Mouse (Mus musculus) gastrocnemius, adult 8-10 months (tissue): ENCODE measurements around the gene Igfbp2. TPM values are rescaled to one million over a fixed set of nuclear protein-coding genes. Genes with fewer than 3 reads are reported as not detected.
A peak's percentile ranks its signal among the peaks of the same experiment; 100 is the strongest.

Experiments
- DNase-seq, 2 experiments: peaks; one replicate each; pipeline ENCODE4 v3.0.0; 2022; ENCODE audit warnings: low spot score in 2 of 2
- total RNA-seq, 4 experiments: library from RNA; stranded (reverse); gene quantifications; 2 replicates each; pipeline ENCODE4 v1.2.4; 2022

Igfbp2 gene
- total RNA-seq, 4 experiments from 2014 or later: 0.21 to 0.53 (median 0.29) TPM; not detected in 1

GRCm38 (mm10) chr1:72871337-72871696, 47.0 kb downstream of the Igfbp2 start:
- no peak for DNase-seq

- DNase-seq: no peak
Measured at GRCm38 (mm10) chr1:72871697-72872411, 47.6 kb downstream of the Igfbp2 start.

GRCm38 (mm10) chr1:72872521-72872920, 48.2 kb downstream of the Igfbp2 start:
- peak in 1 of 2 experiments; percentile 43 for DNase-seq

- DNase-seq: no peak
Measured at GRCm38 (mm10) chr1:72873078-72873477, 48.8 kb downstream of the Igfbp2 start.

GRCm38 (mm10) chr1:72873511-72874286, 49.4 kb downstream of the Igfbp2 start:
- peak; percentile 41 to 60 for DNase-seq

- DNase-seq: peak; percentile 82 to 85
Measured at GRCm38 (mm10) chr1:72874287-72875211, 50.2 kb downstream of the Igfbp2 start, which contains the start of gene Igfbp5. Gene Igfbp5 (minus strand): TSS chr1:72874884.

- no peak for DNase-seq
Measured at GRCm38 (mm10) chr1:72875708-72876107, 51.4 kb downstream of the Igfbp2 start.

GRCm38 (mm10) chr1:72876111-72876510, 51.8 kb downstream of the Igfbp2 start:
- DNase-seq: no peak

- no peak for DNase-seq
Measured at GRCm38 (mm10) chr1:72877892-72878291, 53.6 kb downstream of the Igfbp2 start.

- no peak for DNase-seq
Measured at GRCm38 (mm10) chr1:72878473-72879318, 54.4 kb downstream of the Igfbp2 start.

- no peak for DNase-seq
Measured at GRCm38 (mm10) chr1:72879319-72879634, 55.0 kb downstream of the Igfbp2 start.

- DNase-seq: no peak
Measured at GRCm38 (mm10) chr1:72885111-72885818, 61.0 kb downstream of the Igfbp2 start.

GRCm38 (mm10) chr1:72885819-72886169, 61.5 kb downstream of the Igfbp2 start:
- DNase-seq: peak; percentile 37 to 50

- DNase-seq: no peak
Measured at GRCm38 (mm10) chr1:72887910-72888309, 63.6 kb downstream of the Igfbp2 start.

GRCm38 (mm10) chr1:72895821-72896220, 71.5 kb downstream of the Igfbp2 start:
- no peak for DNase-seq

Other genes with a start within 250 kb of the Igfbp2 start
- 10 to 100 TPM; 20.0 to 24.0 (median 21.7) TPM for gene Smarcal1, start 241.3 kb upstream of the Igfbp2 start, total RNA-seq
- gene Ankar, start 123.9 kb upstream of the Igfbp2 start, total RNA-seq: not detected
- 100 to 1,000 TPM; 624 to 741 (median 668) TPM for gene Rpl37a, start 113.2 kb upstream of the Igfbp2 start, total RNA-seq
- gene Igfbp5, start 50.4 kb downstream of the Igfbp2 start, total RNA-seq: 100 to 1,000 TPM; 100 to 289 (median 178) TPM
- gene Tnp1, start 191.4 kb downstream of the Igfbp2 start, total RNA-seq: not detected